Mouse (Mus musculus): ENCODE data around the gene Pfkm. TPM values are rescaled to one million over a fixed set of nuclear protein-coding genes. Genes with fewer than 3 reads are reported as not detected.

Pfkm gene
- polyA plus RNA-seq, 1 experiment from 2014 or later: 22.2 TPM

DNA sequence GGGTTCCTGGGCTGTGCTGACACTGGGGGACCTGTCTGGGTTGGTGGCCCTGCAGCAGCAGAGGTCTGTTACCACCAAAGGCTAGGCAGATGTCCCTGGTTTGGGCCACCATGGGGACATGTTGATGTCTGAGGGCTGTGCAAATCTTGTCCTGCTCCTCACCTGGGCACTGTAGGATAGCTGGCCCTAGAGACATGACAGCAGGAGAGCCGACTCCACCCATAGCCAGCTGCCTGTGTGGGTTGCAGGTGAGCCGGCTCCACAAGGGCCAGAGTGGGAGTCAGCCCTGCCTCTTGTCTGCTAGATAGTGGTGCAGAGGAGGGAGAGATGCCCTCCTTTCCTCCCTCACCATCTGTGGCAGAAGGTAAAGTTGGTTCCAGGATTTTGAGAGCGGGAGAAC, 22.0 kb upstream of the Pfkm start:
- Histone ChIP-seq H3K36me3 (replicated peaks) (peaks cover 88% of the 10 kb centered on the region), H3K27me3 (no peaks in the 10 kb centered on the region), H3K9ac (no peak overlapping the region), H3K4me3 (replicated peaks) (no peak overlapping the region), H3K9me3 (replicated peaks) (no peaks in the 10 kb centered on the region), H3K4me2 (no peak overlapping the region), H3K27ac (replicated peaks) (no peak overlapping the region), H3K4me1 (replicated peaks) (no peaks in the 10 kb centered on the region)
- 78% methylated on average over 3 of the region's 3 CpGs for WGBS (ENCODE audit: insufficient replicate concordance)
- no peak for ATAC-seq (ENCODE audit: insufficient read depth)

DNA sequence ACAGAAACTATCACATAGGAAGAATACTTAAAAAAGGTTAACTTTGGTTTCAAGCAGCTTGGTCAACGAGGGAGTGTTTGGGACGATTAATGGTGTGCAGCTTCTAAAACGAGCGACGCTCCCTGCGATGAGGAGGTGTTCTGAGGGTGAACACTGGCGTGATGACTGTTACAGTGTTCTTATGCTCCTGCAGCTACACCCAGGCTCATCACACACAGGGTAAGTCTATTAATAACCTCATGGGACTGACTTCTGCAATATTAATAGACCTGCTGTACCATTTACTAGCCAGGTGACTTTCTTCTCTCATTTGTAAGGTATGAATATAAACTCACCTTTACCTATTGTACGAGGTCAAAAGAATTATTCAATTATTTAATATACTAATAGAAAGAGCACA, 17.9 kb upstream of the Pfkm start:
- 89% methylated on average over 8 of the region's 8 CpGs for WGBS (ENCODE audit: insufficient replicate concordance)
- no peaks in the 10 kb centered on the region for H3K4me1 ChIP-seq (replicated peaks)
- H3K27ac ChIP-seq (replicated peaks): no peak overlapping the region
- no peaks in the 10 kb centered on the region for H3K9me3 ChIP-seq (replicated peaks)
- no peak for ATAC-seq (ENCODE audit: insufficient read depth)
- H3K4me2 ChIP-seq: no peak overlapping the region
- peaks cover 92% of the 10 kb centered on the region for H3K36me3 ChIP-seq (replicated peaks)
- no peak overlapping the region for H3K9ac ChIP-seq
- H3K27me3 ChIP-seq: no peaks in the 10 kb centered on the region
- no peak overlapping the region for H3K4me3 ChIP-seq (replicated peaks)

- ATAC-seq (ENCODE audit: insufficient read depth): no peak
- H3K4me1 ChIP-seq (replicated peaks): no peaks in the 10 kb centered on the region
- no peaks in the 10 kb centered on the region for H3K27me3 ChIP-seq
- no peak overlapping the region for H3K4me2 ChIP-seq
- no peak overlapping the region for H3K9ac ChIP-seq
- peaks cover 92% of the 10 kb centered on the region for H3K36me3 ChIP-seq (replicated peaks)
- H3K27ac ChIP-seq (replicated peaks): no peak overlapping the region
- H3K9me3 ChIP-seq (replicated peaks): no peaks in the 10 kb centered on the region
- WGBS (ENCODE audit: insufficient replicate concordance): 86% methylated on average over 16 of the region's 16 CpGs
- H3K4me3 ChIP-seq (replicated peaks): no peak overlapping the region
Measured at GRCm38 (mm10) chr15:98075034-98075433, 17.4 kb upstream of the Pfkm start.

GRCm38 (mm10) chr15:98076901-98077300, 15.5 kb upstream of the Pfkm start:
- H3K9ac ChIP-seq: no peak overlapping the region
- H3K27ac ChIP-seq (replicated peaks): no peak overlapping the region
- H3K4me1 ChIP-seq (replicated peaks): no peaks in the 10 kb centered on the region
- H3K27me3 ChIP-seq: no peaks in the 10 kb centered on the region
- H3K4me2 ChIP-seq: no peak overlapping the region
- peaks cover 90% of the 10 kb centered on the region for H3K36me3 ChIP-seq (replicated peaks)
- 87% methylated on average over 6 of the region's 6 CpGs for WGBS (ENCODE audit: insufficient replicate concordance)
- no peak overlapping the region for H3K4me3 ChIP-seq (replicated peaks)
- no peaks in the 10 kb centered on the region for H3K9me3 ChIP-seq (replicated peaks)
- ATAC-seq (ENCODE audit: insufficient read depth): no peak

DNA sequence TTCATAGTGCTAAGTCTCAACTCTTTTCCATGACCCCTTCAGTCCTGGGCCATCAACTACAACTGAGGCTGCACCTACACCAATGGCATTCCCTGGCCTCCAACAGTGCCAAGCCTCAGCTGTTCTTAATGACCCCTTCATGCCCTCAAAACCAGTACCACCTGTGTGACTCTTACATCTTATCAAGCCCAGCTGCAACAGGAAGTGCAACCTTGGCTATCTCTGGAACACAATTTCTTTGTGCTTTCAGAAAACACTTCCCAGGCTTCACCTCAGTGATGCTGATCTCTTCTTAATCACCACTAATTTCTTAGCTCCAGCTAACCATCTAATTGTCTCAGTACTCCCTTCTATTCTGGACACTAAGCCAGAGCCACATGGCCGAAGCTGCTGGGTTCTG, 3.5 kb upstream of the Pfkm start:
- no peak for ATAC-seq (ENCODE audit: insufficient read depth)
- WGBS (ENCODE audit: insufficient replicate concordance): 70% methylated on average over 1 of the region's 1 CpGs
- H3K27ac ChIP-seq (replicated peaks): no peak overlapping the region
- peaks cover 58% of the 10 kb centered on the region for H3K36me3 ChIP-seq (replicated peaks)
- H3K9me3 ChIP-seq (replicated peaks): no peaks in the 10 kb centered on the region
- no peak overlapping the region for H3K9ac ChIP-seq
- no peaks in the 10 kb centered on the region for H3K27me3 ChIP-seq
- H3K4me2 ChIP-seq: no peak overlapping the region
- H3K4me3 ChIP-seq (replicated peaks): no peak overlapping the region
- peaks cover 32% of the 10 kb centered on the region for H3K4me1 ChIP-seq (replicated peaks)

- no peak overlapping the region for H3K9ac ChIP-seq
Measured at GRCm38 (mm10) chr15:98089421-98090183, 2.8 kb upstream of the Pfkm start.

DNA sequence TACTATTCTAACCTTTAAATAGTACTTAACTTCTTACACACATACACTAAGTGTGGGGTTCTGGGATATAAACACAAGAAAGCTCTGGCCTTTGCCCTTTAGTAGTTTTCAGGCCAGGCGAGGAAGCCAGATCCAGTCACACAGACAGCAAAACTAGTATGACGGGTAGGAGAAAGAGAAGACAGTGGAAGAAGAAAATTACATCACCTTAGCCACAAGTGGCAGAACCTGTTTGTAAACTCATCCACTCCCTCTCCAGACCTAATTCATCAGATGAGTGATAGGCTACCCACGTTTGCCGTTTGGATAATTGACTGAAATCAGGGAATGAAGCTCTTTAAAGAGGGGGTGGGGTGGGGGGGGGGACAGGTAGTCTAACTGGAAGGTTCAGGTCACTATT, 548 bp upstream of the Pfkm start:
- Histone ChIP-seq H3K9me3 (replicated peaks) (no peaks in the 10 kb centered on the region), H3K27ac (replicated peaks) (peak overlapping the region; percentile 96), H3K36me3 (replicated peaks) (peaks cover 37% of the 10 kb centered on the region), H3K4me2 (peak overlapping the region; percentile 76), H3K27me3 (no peaks in the 10 kb centered on the region), H3K4me1 (replicated peaks) (peaks cover 33% of the 10 kb centered on the region), H3K4me3 (replicated peaks) (peak overlapping the region; percentile 80), H3K9ac (peak overlapping the region; percentile 20)
- 8% methylated on average over 4 of the region's 4 CpGs for WGBS (ENCODE audit: insufficient replicate concordance)
- ATAC-seq (ENCODE audit: insufficient read depth): no peak

More at GRCm38 (mm10) chr15:98089421-98090183, 2.8 kb upstream of the Pfkm start:
- Histone ChIP-seq H3K4me2 (no peak overlapping the region), H3K27ac (replicated peaks) (no peak overlapping the region), H3K9me3 (replicated peaks) (no peaks in the 10 kb centered on the region), H3K4me3 (replicated peaks) (no peak overlapping the region), H3K4me1 (replicated peaks) (peaks cover 33% of the 10 kb centered on the region), H3K36me3 (replicated peaks) (peaks cover 51% of the 10 kb centered on the region), H3K27me3 (no peaks in the 10 kb centered on the region)
- ATAC-seq (ENCODE audit: insufficient read depth): no peak
- WGBS (ENCODE audit: insufficient replicate concordance): 57% methylated on average over 9 of the region's 9 CpGs

DNA sequence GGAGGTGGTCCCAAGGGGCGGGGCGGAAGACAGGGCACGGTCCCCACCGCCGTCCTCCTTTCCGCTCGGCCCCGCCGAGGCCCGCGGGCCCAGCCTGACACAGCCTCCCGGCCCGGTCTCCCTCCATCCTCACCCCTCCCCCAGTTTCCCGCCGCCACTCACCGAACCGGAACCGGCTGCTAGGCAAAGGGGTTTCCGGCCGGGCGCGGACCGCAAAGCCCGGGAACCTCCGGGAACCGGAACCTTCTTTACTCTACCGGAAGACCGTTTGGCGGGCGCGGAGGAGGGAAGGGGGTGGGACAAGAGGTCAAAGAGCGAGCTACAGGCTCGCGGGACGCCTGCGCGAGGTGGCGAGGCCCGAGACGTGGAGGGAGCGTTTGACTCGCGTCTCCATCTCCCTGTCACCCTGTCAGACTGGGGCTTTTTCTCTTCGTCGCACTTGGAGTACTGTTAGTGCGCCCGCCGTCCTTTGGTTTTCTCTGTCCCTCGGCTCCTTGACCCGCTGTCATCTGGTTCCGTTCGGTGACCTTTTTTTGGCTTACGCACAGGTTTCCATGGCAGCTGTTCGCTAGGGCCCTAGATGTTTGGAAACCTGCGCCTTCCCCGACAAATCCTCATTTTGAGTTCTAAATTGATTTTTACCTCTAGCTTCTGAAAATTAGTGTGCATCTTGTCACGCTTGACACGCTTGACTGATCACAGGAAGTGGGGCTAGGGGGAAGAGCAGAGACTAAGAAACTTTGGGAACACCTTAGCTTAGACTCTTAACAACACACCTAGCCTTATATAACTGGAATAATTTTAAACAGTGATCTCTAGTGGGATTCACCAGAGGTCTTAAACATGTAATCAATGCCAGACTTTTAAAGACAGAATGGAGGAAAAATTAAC, 977 bp downstream of the Pfkm start, which contains the start of gene Senp1:
Senp1 (minus strand) TSS at position 624 of the 891 bp plus-strand sequence.
- H3K4me3 ChIP-seq (replicated peaks): peak within 1 kb of the TSS; percentile 80
- peak within 1 kb of the TSS; percentile 96 for H3K27ac ChIP-seq (replicated peaks)
- H3K4me1 ChIP-seq (replicated peaks): peaks cover 33% of the 10 kb centered on the region
- no peaks in the 10 kb centered on the region for H3K9me3 ChIP-seq (replicated peaks)
- H3K4me2 ChIP-seq: peak within 1 kb of the TSS; percentile 76
- no peaks in the 10 kb centered on the region for H3K27me3 ChIP-seq
- under 1% methylated on average over 58 of the region's 58 CpGs for WGBS (ENCODE audit: insufficient replicate concordance)
- H3K9ac ChIP-seq: peak within 1 kb of the TSS; percentile 90
- H3K36me3 ChIP-seq (replicated peaks): peaks cover 25% of the 10 kb centered on the region
- ATAC-seq (ENCODE audit: insufficient read depth): peak; percentile 92

DNA sequence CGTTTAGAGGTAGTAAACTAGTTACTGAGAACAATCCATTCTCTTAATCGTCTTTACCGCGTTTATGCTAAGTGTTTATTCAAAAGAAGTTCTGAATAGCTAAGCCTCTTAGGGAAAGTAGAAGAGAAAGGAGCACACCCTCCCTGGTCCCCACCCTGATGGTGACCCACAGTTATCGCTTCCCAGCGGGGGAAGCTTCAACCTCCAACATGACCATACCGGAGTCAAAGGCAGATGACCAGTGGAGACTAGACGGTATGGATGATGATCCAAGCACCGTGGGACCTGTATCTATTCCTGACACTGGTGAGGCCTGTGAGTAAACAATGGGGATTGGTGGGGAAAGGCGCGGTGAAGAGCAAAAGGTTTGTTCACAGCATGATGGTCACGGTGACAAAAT, 2.5 kb downstream of the Pfkm start:
- H3K4me2 ChIP-seq: no peak overlapping the region
- peaks cover 21% of the 10 kb centered on the region for H3K4me1 ChIP-seq (replicated peaks)
- WGBS (ENCODE audit: insufficient replicate concordance): 88% methylated on average over 12 of the region's 12 CpGs

DNA sequence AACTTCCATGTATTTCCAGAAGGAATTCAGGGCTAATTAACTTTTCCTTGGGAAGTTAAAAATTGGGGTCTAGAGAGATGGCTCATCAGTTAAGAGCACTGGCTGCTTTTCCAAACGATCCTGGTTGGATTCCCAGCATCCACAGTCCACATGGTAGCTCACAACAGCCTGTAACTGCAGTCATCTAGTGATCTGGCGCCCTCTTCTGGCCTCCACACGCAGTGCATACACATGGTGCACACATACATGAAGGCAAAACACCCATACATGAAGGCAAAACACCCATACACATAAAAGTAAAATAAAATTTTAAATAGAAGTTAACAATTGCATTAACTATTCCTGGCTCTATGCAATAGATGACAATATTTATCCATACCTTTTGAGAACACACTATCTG, 4.6 kb downstream of the Pfkm start:
- WGBS (ENCODE audit: insufficient replicate concordance): 53% methylated on average over 3 of the region's 3 CpGs
- H3K36me3 ChIP-seq (replicated peaks): peaks cover 9% of the 10 kb centered on the region
- no peak overlapping the region for H3K27ac ChIP-seq (replicated peaks)
- H3K4me3 ChIP-seq (replicated peaks): no peak overlapping the region
- no peaks in the 10 kb centered on the region for H3K27me3 ChIP-seq
- H3K4me2 ChIP-seq: no peak overlapping the region
- no peak overlapping the region for H3K9ac ChIP-seq
- ATAC-seq (ENCODE audit: insufficient read depth): no peak
- no peaks in the 10 kb centered on the region for H3K9me3 ChIP-seq (replicated peaks)
- peaks cover 8% of the 10 kb centered on the region for H3K4me1 ChIP-seq (replicated peaks)

More for the DNA sequence above, 2.5 kb downstream of the Pfkm start:
- no peak overlapping the region for H3K27ac ChIP-seq (replicated peaks)
- peaks cover 12% of the 10 kb centered on the region for H3K36me3 ChIP-seq (replicated peaks)
- no peak overlapping the region for H3K9ac ChIP-seq
- no peak for ATAC-seq (ENCODE audit: insufficient read depth)
- H3K27me3 ChIP-seq: no peaks in the 10 kb centered on the region
- H3K4me3 ChIP-seq (replicated peaks): no peak overlapping the region
- no peaks in the 10 kb centered on the region for H3K9me3 ChIP-seq (replicated peaks)

- H3K4me2 ChIP-seq: no peak overlapping the region
- H3K4me1 ChIP-seq (replicated peaks): peaks cover 5% of the 10 kb centered on the region; the same call in 1 of the 2 replicates
- H3K36me3 ChIP-seq (replicated peaks): peaks cover 9% of the 10 kb centered on the region
- no peak overlapping the region for H3K27ac ChIP-seq (replicated peaks)
- H3K4me3 ChIP-seq (replicated peaks): no peak overlapping the region
- no peaks in the 10 kb centered on the region for H3K27me3 ChIP-seq
- H3K9me3 ChIP-seq (replicated peaks): no peaks in the 10 kb centered on the region
- WGBS (ENCODE audit: insufficient replicate concordance): 77% methylated on average over 9 of the region's 9 CpGs
- no peak for ATAC-seq (ENCODE audit: insufficient read depth)
- H3K9ac ChIP-seq: no peak overlapping the region
Measured at GRCm38 (mm10) chr15:98098519-98098918, 6.1 kb downstream of the Pfkm start.

All from liver, embryonic 15.5 days (tissue).